Mouse (Mus musculus): Measurements from ENCODE around the gene Sec24a.
"Not testable (repeated sequence)": the region's sequence is repeated elsewhere in the genome, so short reads cannot be mapped to it uniquely, and the experiment has no call there.

Sec24a gene

DNA sequence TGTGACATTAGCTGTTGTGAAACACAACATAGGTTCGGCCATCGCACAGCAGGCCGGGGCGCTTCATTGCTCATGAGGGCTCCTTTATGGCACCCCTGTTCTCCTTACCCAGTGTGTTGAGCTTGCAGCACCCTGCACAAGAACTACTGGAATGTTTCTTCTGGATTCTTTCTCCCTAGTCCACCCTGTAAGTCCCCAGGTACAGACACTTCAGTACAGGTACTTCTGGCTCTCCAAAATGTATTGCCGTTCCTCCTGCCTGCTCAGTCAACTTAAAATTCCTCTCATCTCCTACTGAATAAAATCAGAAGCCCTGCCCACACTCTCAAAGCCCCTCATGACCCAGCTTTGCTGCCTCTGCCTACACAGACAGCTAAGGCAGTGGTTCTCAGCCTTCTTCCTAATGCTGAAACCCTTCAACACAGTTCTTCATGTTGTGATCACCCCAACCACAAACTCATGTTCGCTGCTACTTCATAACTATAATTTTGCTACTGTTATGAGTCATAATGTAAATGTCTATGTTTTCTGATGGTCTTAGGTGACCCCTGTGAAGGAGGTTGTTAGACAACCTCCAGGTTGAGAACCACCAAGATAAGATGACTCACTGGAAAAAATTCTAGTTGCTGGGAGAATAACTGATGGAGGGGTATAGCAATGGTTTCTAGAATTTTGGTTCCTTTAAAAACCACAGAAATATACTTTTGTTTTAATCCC is 3.3 kb downstream of the Sec24a start:
- DNase-seq (ENCODE audit: low spot score in 2 of 2): no peak

DNA sequence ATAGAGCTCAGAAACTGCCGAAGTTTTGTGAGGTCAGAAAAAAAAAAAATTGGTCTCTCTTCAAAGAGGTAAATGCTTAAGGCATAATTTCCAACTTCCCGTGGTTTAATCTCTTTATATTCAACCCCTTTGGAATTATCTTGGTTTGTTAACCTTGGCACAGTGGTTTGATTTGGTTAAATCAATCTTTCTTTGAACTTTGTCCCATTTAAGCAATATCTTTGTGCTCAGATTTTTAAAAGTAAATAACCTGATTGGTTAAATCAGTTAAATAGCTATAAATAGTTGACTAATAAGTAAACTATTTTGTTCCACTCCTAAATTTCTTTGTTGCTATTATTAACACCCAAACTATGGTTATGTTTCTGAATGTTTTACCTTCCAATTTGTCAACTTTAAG is 4.2 kb downstream of the Sec24a start:
- no peak for DNase-seq (ENCODE audit: low spot score in 2 of 2)

DNA sequence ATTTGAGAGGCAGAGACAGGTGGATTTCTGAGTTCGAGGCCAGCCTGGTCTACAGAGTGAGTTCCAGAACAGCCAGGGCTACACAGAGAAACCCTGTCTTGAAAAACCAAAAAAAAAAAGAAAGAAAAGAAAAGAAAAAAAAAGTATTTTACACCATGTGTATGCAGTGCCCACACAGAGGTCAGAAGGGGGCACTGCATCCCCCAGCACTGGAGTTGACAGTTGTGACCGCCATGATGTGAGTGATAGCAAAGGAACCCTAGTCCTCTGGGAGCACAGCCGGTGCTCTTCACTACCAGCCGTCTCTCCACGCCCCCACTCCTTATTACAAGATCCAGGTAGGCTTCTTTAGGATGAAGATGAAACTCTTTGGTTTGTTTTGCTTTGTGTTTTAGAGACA is 5.2 kb downstream of the Sec24a start:
- not testable (repeated sequence) for DNase-seq (ENCODE audit: low spot score in 2 of 2)

GRCm38 (mm10) chr11:51757625-51758024 is 5.8 kb downstream of the Sec24a start:
- DNase-seq (ENCODE audit: low spot score in 2 of 2): no peak

GRCm38 (mm10) chr11:51757023-51757422 is 6.4 kb downstream of the Sec24a start:
- DNase-seq (ENCODE audit: low spot score in 2 of 2): no peak

DNA sequence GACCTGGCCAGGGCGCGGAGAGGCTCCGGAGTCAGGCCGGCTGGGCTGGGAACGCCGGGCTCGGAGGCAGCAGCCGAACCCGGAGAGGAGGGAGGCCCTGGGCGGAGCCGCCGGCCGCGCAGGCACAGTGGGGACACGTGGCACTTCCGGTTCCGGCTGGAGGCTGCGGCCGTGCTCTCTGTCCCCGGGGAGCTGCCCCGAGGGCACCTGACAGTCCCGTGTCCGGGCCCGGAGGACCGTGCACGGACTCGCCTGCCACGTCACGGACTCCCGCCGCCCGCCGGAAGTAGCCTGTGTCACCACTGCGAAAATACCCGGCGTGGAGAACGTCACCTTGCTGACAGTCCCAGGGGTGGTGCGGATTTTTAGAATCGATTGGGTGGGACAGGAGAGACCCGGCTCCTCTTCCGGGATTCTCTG is 7.1 kb downstream of the Sec24a start:
- peak; percentile 84 to 89 for DNase-seq (ENCODE audit: low spot score in 2 of 2)

GRCm38 (mm10) chr11:51755621-51756311 is 7.7 kb downstream of the Sec24a start:
- no peak for DNase-seq (ENCODE audit: low spot score in 2 of 2)

- not testable (repeated sequence) for DNase-seq (ENCODE audit: low spot score in 2 of 2)
These were observed 11.7 kb downstream of the Sec24a start for GRCm38 (mm10) chr11:51751623-51752225.

DNA sequence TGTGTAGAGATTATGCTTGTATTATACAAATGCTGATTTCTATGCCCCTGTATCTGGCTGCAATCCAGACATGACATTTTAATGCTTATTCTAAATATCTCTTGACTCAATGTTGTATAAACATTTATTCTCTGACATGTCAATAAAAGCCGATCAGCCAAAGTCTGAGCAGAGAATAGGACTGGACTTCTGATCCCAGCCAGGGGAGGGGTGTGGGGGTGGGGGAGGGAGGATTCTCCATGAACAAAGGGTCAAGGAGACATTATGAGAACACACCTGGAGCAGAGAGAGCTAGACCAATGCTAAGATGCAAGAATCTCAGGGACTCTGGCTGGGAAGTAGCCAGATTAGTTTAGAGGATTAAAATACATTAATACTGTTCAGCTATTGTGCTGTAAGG is 17.3 kb downstream of the Sec24a start:
- no peak for DNase-seq (ENCODE audit: low spot score in 2 of 2)

GRCm38 (mm10) chr11:51740701-51741100 is 22.7 kb downstream of the Sec24a start:
- DNase-seq (ENCODE audit: low spot score in 2 of 2): no peak

- no peak for DNase-seq (ENCODE audit: low spot score in 2 of 2)
These were observed 24.6 kb downstream of the Sec24a start for GRCm38 (mm10) chr11:51738651-51739403.

GRCm38 (mm10) chr11:51734218-51734617 is 29.2 kb downstream of the Sec24a start:
- DNase-seq (ENCODE audit: low spot score in 2 of 2): not testable (repeated sequence)

- no peak for DNase-seq (ENCODE audit: low spot score in 2 of 2)
These were observed 30.6 kb downstream of the Sec24a start for GRCm38 (mm10) chr11:51732883-51733282.

- no peak for DNase-seq (ENCODE audit: low spot score in 2 of 2)
These were observed 42.4 kb downstream of the Sec24a start for GRCm38 (mm10) chr11:51721066-51721465.

DNA sequence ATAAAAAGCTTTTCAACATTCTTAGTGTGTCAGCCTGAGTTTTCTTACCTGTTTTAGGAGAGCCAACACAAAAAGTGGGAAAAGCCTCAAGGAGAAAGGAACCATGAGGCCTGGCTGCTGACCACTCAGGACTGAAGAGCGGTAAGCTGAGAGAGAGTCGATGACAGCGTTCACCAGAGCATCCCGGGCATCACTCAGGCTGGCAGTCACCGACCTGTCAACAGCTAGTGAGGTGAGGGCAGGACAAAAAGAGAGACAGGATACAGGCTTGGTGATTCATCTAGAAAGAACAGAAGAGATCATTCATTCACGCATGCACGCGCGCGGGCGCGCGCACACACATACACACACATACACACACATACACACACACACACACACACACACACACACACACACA is 56.4 kb downstream of the Sec24a start:
- no peak for DNase-seq (ENCODE audit: low spot score in 2 of 2)

DNA sequence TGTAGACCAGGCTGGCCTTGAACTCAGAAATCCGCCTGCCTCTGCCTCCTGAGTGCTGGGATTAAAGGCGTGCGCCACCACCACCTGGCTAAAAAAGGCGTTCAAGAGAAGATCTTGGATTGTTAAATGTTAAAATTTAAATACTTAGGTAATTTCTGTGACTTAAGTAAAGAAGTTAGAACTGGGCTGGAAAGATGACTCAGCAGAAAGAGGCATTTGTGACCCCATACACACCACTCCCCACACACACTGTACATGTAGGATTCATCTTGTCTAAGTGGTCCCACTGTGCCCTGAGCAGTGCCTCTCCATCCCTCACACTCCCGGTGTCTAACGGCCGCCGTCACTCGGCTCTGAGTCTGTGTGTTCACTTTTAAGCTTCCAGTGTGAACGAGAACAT is 57.0 kb downstream of the Sec24a start:
- no peak for DNase-seq (ENCODE audit: low spot score in 2 of 2)

DNA sequence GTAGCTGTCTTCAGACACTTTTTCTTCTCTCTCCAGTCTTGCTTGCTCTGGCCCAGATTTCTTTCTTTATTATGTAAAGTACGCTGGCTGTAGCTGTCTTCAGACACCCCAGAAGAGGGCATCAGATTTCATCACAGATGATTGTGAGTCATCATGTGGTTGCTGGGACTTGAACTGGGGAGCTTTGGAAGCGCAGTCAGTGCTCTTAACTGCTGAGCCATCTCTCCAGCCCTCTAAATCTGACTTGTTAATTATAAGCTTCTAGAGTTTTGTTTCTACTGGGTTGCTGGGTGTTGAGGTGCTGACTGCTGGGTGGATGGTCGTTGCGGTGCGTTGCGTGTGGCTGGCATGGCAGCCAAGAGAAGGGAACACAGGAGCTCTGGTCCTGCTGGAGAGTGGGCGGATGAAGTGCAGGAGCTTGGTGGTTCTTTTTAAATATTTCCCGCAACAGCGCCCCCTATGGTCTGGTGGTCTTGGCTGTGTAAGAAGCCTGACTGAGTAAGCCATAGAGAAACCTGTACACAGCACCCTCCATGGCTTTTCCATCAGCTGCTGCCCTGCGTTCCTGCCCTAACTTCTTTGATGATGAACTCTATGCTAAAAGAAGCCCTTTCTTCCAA is 59.9 kb downstream of the Sec24a start:
- no peak for DNase-seq (ENCODE audit: low spot score in 2 of 2)

DNA sequence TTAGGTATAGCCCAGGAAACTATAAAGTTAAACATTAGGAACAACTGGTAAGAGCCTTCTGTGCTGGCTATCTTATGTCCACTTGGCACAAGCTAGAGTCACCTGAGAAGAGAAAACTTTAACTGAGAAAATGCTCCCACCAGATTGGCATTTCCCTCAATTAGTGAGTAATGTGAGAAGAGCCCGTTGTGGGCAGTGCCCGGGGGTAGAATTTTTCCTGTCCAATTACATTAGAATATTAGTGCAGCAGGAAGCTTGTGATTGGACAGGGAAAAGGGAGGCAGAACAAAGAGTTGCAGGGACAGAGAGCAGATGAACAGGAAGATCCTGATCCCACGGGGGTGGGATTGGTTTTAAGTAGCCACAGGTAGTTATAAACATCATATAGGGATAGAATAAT is 60.6 kb downstream of the Sec24a start:
- no peak for DNase-seq (ENCODE audit: low spot score in 2 of 2)

GRCm38 (mm10) chr11:51694984-51695383 is 68.5 kb downstream of the Sec24a start:
- DNase-seq (ENCODE audit: low spot score in 2 of 2): no peak

- DNase-seq (ENCODE audit: low spot score in 2 of 2): not testable (repeated sequence)
These were observed 72.8 kb downstream of the Sec24a start for GRCm38 (mm10) chr11:51690597-51690996.

- no peak for DNase-seq (ENCODE audit: low spot score in 2 of 2)
These were observed 74.1 kb downstream of the Sec24a start for GRCm38 (mm10) chr11:51689343-51689742.

Data from right cerebral cortex, postnatal 36 days (tissue).